Mouse (Mus musculus) naive thymus-derived CD4-positive, alpha-beta T cell, adult 2 months (primary cell): Measurements from ENCODE around the gene Gm20854.
"Not testable (repeated sequence)": the region's sequence is repeated elsewhere in the genome, so short reads cannot be mapped to it uniquely, and the experiment has no call there.

Source experiments
- DNase-seq: peaks from one replicate; pipeline ENCODE4 v3.0.0-alpha.2; 2011; ENCODE audit warnings: low read depth

Gene Gm20854

GRCm38 (mm10) chrY:85530808-85531207 lies at the start of gene Gm20854:
Gene Gm20854, minus strand, starts transcription at chrY:85530908.
- not testable (repeated sequence) for DNase-seq
